Mouse (Mus musculus) myocyte (in vitro differentiated cells): Measurements from ENCODE around the gene E2f4.

ENCODE experiments used
- MAX ChIP-seq: IDR thresholded peaks from one replicate; pipeline ENCODE4 v1.6.1; 2011; ENCODE audit warnings: low read depth, mild to moderate bottlenecking, control low read depth
- POLR2A ChIP-seq: IDR thresholded peaks from one replicate; pipeline ENCODE4 v1.6.1; 2011; ENCODE audit warnings: low read depth, mild to moderate bottlenecking, control low read depth, moderate library complexity; ENCODE audit not compliant: insufficient read length
- SRF ChIP-seq: IDR thresholded peaks from one replicate; pipeline ENCODE4 v1.6.1; 2011; ENCODE audit warnings: low read depth; ENCODE audit not compliant: control insufficient read depth, insufficient read length
- TCF12 ChIP-seq: IDR thresholded peaks from one replicate; pipeline ENCODE4 v1.6.1; 2011; ENCODE audit warnings: mild to moderate bottlenecking, control low read depth; ENCODE audit not compliant: poor library complexity, insufficient read depth, severe bottlenecking
- USF1 ChIP-seq: IDR thresholded peaks from one replicate; pipeline ENCODE4 v1.6.1; 2011; ENCODE audit warnings: low read depth, mild to moderate bottlenecking, control low read depth, moderate library complexity

DNA sequence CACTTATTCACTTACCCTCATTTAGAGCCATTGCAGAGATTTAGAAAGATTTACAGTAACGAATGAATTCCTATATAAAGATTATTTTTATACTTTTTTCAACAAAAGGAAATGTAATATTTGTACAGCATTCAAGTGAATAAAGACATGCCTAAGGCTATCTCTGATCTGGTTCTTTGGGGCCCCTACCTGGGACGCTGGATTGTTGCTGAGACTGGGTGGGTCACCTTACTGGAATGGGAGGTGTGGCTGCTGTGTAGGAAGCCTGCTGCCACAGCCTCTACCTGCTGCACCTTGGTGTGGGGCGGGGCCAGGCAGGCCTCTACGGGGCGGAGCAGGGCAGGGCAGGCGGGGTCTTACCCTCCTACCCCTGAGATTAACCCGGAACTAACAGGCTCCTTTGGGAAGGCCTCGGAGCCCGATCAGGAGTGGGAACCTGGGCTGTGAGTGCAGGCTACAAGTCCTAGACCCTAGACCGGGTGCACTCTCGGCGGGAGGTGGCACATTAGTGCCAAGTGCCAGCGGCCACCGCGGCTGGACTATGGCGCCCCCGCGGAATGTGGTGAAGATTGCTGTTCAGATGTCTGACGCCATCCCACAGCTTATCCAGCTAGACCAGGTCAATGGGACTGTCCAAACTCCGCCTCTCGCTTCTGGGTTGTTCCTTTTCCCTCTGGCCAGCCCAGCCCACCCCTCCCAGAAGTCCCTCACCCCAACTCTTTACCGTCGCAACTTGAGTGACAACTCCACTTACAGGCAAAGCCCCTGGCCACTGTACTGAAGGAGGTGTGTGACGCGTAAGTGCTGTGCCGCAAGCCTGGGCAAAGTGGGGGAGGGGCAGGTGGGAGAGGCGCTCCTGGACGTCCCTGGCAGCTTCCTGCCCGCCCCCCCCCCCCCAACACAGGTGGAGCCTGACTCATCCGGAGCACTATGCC is 8.0 kb downstream of the E2f4 start, which contains the start of gene Elmo3:
- TF ChIP-seq TCF12 = no peak
- TF ChIP-seq POLR2A = peak; percentile 60
- TF ChIP-seq MAX = no peak
- no peak for TF ChIP-seq USF1
- TF ChIP-seq SRF = no peak
